Mouse (Mus musculus): ENCODE measurements around the gene Tmem116. TPM values are rescaled to one million over a fixed set of nuclear protein-coding genes. Genes with fewer than 3 reads are reported as not detected.

Tmem116 gene
- 4.5 and 4.8 TPM in 2 replicates for polyA plus RNA-seq (2015; fragmentation: Nextera tagmentation; extraction: Ambion mirVana)

- peaks cover 29% of the 10 kb centered on the region for H3K4me1 ChIP-seq (ENCODE audit: control insufficient read depth, insufficient read depth, low read length)
- WGBS, result under 1% methylated on average over 17 of the region's 17 CpGs
- H3K9me3 ChIP-seq (replicated peaks; ENCODE audit: control insufficient read depth, low read length), result no peaks in the 10 kb centered on the region
- H3K27me3 ChIP-seq (ENCODE audit: control insufficient read depth, insufficient read depth, low read length), result no peaks in the 10 kb centered on the region
- H3K4me3 ChIP-seq (ENCODE audit: low read length), result peak within 1 kb of the TSS; percentile 68
- peaks cover 14% of the 10 kb centered on the region for H3K36me3 ChIP-seq (ENCODE audit: control insufficient read depth, insufficient read depth)
- no peak for ATAC-seq (replicated peaks; ENCODE audit: extremely low read depth, insufficient read depth, low FRiP score)
- H3K27ac ChIP-seq (ENCODE audit: low read length), result peak within 1 kb of the TSS; percentile 98
- peak within 1 kb of the TSS; percentile 96 for H3K9ac ChIP-seq (ENCODE audit: low read length)
- H3K4me2 ChIP-seq (ENCODE audit: low read depth, low read length), result peak within 1 kb of the TSS; percentile 74
Measured at GRCm38 (mm10) chr5:121451644-121452025, at the start of gene Tmem116. TSS of gene Tmem116 (plus strand) at chr5:121451893.

- ATAC-seq (replicated peaks; ENCODE audit: extremely low read depth, insufficient read depth, low FRiP score), result no peak
- Histone ChIP-seq H3K9me3 (replicated peaks; ENCODE audit: control insufficient read depth, low read length) (no peaks in the 10 kb centered on the region), H3K4me3 (ENCODE audit: low read length) (no peak overlapping the region), H3K9ac (ENCODE audit: low read length) (no peak overlapping the region), H3K27me3 (ENCODE audit: control insufficient read depth, insufficient read depth, low read length) (no peaks in the 10 kb centered on the region), H3K4me1 (ENCODE audit: control insufficient read depth, insufficient read depth, low read length) (peaks cover 5% of the 10 kb centered on the region; the same call in 1 of the 2 replicates), H3K27ac (ENCODE audit: low read length) (no peak overlapping the region), H3K4me2 (ENCODE audit: low read depth, low read length) (no peak overlapping the region), H3K36me3 (ENCODE audit: control insufficient read depth, insufficient read depth) (peaks cover 16% of the 10 kb centered on the region)
- 87% methylated on average over 8 of the region's 8 CpGs for WGBS
Measured at GRCm38 (mm10) chr5:121407856-121408255, 43.8 kb upstream of the Tmem116 start.

DNA sequence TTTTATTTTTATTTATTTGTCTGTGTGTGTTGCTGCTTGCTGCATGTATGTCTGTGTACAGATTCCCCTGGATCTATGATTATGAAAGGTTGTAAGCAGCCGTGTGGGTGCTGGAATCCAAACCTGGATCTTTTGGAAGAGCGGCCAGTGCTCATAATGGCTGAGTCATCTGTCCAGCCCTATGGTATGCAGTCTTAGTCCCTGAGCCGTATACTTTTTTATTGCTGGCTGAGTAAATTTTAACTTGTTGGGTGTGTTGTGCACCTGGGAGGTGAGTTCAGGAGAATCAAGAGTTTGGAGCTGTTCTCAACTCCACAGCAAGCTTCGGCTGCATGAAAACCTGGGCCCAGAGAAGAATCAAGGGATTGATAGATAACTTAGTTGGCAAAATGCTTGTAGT lies 40.7 kb upstream of the Tmem116 start:
- H3K4me2 ChIP-seq (ENCODE audit: low read depth, low read length), result no peak overlapping the region
- 92% methylated on average over 4 of the region's 4 CpGs for WGBS
- no peak overlapping the region for H3K9ac ChIP-seq (ENCODE audit: low read length)
- H3K4me3 ChIP-seq (ENCODE audit: low read length), result no peak overlapping the region
- H3K9me3 ChIP-seq (replicated peaks; ENCODE audit: control insufficient read depth, low read length), result no peaks in the 10 kb centered on the region
- H3K36me3 ChIP-seq (ENCODE audit: control insufficient read depth, insufficient read depth), result peaks cover 36% of the 10 kb centered on the region
- H3K27me3 ChIP-seq (ENCODE audit: control insufficient read depth, insufficient read depth, low read length), result no peaks in the 10 kb centered on the region
- H3K4me1 ChIP-seq (ENCODE audit: control insufficient read depth, insufficient read depth, low read length), result no peaks in the 10 kb centered on the region
- no peak overlapping the region for H3K27ac ChIP-seq (ENCODE audit: low read length)
- no peak for ATAC-seq (replicated peaks; ENCODE audit: extremely low read depth, insufficient read depth, low FRiP score)

DNA sequence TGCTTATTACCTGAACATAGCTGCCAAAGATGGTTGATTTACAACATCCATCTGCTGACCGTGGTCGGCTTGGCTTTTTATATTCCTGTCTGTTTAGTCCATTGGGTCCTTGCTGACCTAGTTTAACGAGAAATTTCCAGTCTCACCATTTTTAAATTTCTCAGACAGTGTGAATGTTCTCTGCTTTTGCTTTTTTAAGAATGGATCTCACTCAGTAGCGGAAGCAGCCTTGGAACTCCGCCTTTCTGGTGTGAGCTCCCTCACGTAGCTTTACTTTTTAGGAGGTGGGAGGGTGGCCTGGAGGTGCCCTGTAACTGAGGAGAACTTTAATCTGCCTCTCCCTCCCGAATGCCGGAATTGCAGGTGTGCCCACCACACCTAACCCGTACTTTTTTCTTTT lies 31.0 kb upstream of the Tmem116 start:
- H3K9ac ChIP-seq (ENCODE audit: low read length), result no peak overlapping the region
- no peaks in the 10 kb centered on the region for H3K4me1 ChIP-seq (ENCODE audit: control insufficient read depth, insufficient read depth, low read length)
- no peaks in the 10 kb centered on the region for H3K27me3 ChIP-seq (ENCODE audit: control insufficient read depth, insufficient read depth, low read length)
- peaks cover 81% of the 10 kb centered on the region for H3K36me3 ChIP-seq (ENCODE audit: control insufficient read depth, insufficient read depth)
- ATAC-seq (replicated peaks; ENCODE audit: extremely low read depth, insufficient read depth, low FRiP score), result no peak
- 0 out of 2 replicates have a peak, but pooled peaks cover 2% of the 10 kb centered on the region for H3K9me3 ChIP-seq (replicated peaks; ENCODE audit: control insufficient read depth, low read length)
- H3K4me2 ChIP-seq (ENCODE audit: low read depth, low read length), result no peak overlapping the region
- H3K4me3 ChIP-seq (ENCODE audit: low read length), result no peak overlapping the region
- 89% methylated on average over 9 of the region's 9 CpGs for WGBS
- H3K27ac ChIP-seq (ENCODE audit: low read length), result no peak overlapping the region

GRCm38 (mm10) chr5:121422787-121423186 lies 28.9 kb upstream of the Tmem116 start:
- no peak overlapping the region for H3K27ac ChIP-seq (ENCODE audit: low read length)
- H3K4me3 ChIP-seq (ENCODE audit: low read length), result no peak overlapping the region
- H3K4me1 ChIP-seq (ENCODE audit: control insufficient read depth, insufficient read depth, low read length), result no peaks in the 10 kb centered on the region
- no peak overlapping the region for H3K9ac ChIP-seq (ENCODE audit: low read length)
- no peak overlapping the region for H3K4me2 ChIP-seq (ENCODE audit: low read depth, low read length)
- no peaks in the 10 kb centered on the region for H3K27me3 ChIP-seq (ENCODE audit: control insufficient read depth, insufficient read depth, low read length)
- H3K36me3 ChIP-seq (ENCODE audit: control insufficient read depth, insufficient read depth), result peaks cover 81% of the 10 kb centered on the region
- 90% methylated on average over 6 of the region's 6 CpGs for WGBS
- ATAC-seq (replicated peaks; ENCODE audit: extremely low read depth, insufficient read depth, low FRiP score), result no peak
- H3K9me3 ChIP-seq (replicated peaks; ENCODE audit: control insufficient read depth, low read length), result no peaks in the 10 kb centered on the region

- no peak overlapping the region for H3K4me2 ChIP-seq (ENCODE audit: low read depth, low read length)
- H3K9ac ChIP-seq (ENCODE audit: low read length), result no peak overlapping the region
- no peak overlapping the region for H3K27ac ChIP-seq (ENCODE audit: low read length)
- no peaks in the 10 kb centered on the region for H3K27me3 ChIP-seq (ENCODE audit: control insufficient read depth, insufficient read depth, low read length)
- no peak overlapping the region for H3K4me3 ChIP-seq (ENCODE audit: low read length)
- no peaks in the 10 kb centered on the region for H3K4me1 ChIP-seq (ENCODE audit: control insufficient read depth, insufficient read depth, low read length)
- H3K36me3 ChIP-seq (ENCODE audit: control insufficient read depth, insufficient read depth), result peaks cover 81% of the 10 kb centered on the region
- 86% methylated on average over 10 of the region's 10 CpGs for WGBS
- H3K9me3 ChIP-seq (replicated peaks; ENCODE audit: control insufficient read depth, low read length), result no peaks in the 10 kb centered on the region
- no peak for ATAC-seq (replicated peaks; ENCODE audit: extremely low read depth, insufficient read depth, low FRiP score)
Measured at GRCm38 (mm10) chr5:121423297-121423696, 28.4 kb upstream of the Tmem116 start.

GRCm38 (mm10) chr5:121428954-121429353 lies 22.7 kb upstream of the Tmem116 start:
- Histone ChIP-seq H3K27me3 (ENCODE audit: control insufficient read depth, insufficient read depth, low read length) (no peaks in the 10 kb centered on the region), H3K4me3 (ENCODE audit: low read length) (no peak overlapping the region), H3K4me1 (ENCODE audit: control insufficient read depth, insufficient read depth, low read length) (no peaks in the 10 kb centered on the region), H3K9ac (ENCODE audit: low read length) (no peak overlapping the region), H3K4me2 (ENCODE audit: low read depth, low read length) (no peak overlapping the region), H3K9me3 (replicated peaks; ENCODE audit: control insufficient read depth, low read length) (no peaks in the 10 kb centered on the region), H3K36me3 (ENCODE audit: control insufficient read depth, insufficient read depth) (peaks cover 86% of the 10 kb centered on the region), H3K27ac (ENCODE audit: low read length) (no peak overlapping the region)
- ATAC-seq (replicated peaks; ENCODE audit: extremely low read depth, insufficient read depth, low FRiP score), result no peak
- WGBS, result 86% methylated on average over 3 of the region's 3 CpGs

DNA sequence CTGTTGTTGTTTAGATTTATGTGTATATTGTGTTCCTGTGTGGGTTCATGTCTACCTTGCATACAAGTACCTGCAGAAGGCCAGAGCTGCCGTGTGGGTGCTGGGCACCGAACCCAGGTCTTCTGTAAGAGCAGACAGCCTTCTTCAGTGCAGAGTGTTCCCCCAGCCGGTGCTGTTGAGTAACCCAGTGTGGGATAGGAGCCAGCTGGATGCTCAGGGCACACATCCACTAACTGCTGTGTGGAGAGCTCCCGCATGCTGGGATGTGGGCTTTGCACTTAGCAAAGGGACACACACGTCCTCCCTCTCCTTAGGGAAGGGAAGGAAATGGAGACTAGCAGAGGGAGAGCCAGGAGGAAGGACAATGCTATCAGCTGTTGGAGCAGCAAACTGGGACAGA lies 13.6 kb upstream of the Tmem116 start:
- ATAC-seq (replicated peaks; ENCODE audit: extremely low read depth, insufficient read depth, low FRiP score), result no peak
- H3K4me3 ChIP-seq (ENCODE audit: low read length), result no peak overlapping the region
- no peak overlapping the region for H3K4me2 ChIP-seq (ENCODE audit: low read depth, low read length)
- no peak overlapping the region for H3K27ac ChIP-seq (ENCODE audit: low read length)
- H3K36me3 ChIP-seq (ENCODE audit: control insufficient read depth, insufficient read depth), result peaks cover 59% of the 10 kb centered on the region
- H3K4me1 ChIP-seq (ENCODE audit: control insufficient read depth, insufficient read depth, low read length), result no peaks in the 10 kb centered on the region
- H3K27me3 ChIP-seq (ENCODE audit: control insufficient read depth, insufficient read depth, low read length), result no peaks in the 10 kb centered on the region
- WGBS, result 82% methylated on average over 5 of the region's 5 CpGs
- no peak overlapping the region for H3K9ac ChIP-seq (ENCODE audit: low read length)
- no peaks in the 10 kb centered on the region for H3K9me3 ChIP-seq (replicated peaks; ENCODE audit: control insufficient read depth, low read length)

- peaks cover 57% of the 10 kb centered on the region for H3K36me3 ChIP-seq (ENCODE audit: control insufficient read depth, insufficient read depth)
Measured at GRCm38 (mm10) chr5:121438756-121439155, 12.9 kb upstream of the Tmem116 start.

More at GRCm38 (mm10) chr5:121438756-121439155, 12.9 kb upstream of the Tmem116 start:
- Histone ChIP-seq H3K4me3 (ENCODE audit: low read length) (no peak overlapping the region), H3K4me1 (ENCODE audit: control insufficient read depth, insufficient read depth, low read length) (no peaks in the 10 kb centered on the region), H3K9ac (ENCODE audit: low read length) (no peak overlapping the region), H3K27me3 (ENCODE audit: control insufficient read depth, insufficient read depth, low read length) (no peaks in the 10 kb centered on the region), H3K27ac (ENCODE audit: low read length) (no peak overlapping the region), H3K9me3 (replicated peaks; ENCODE audit: control insufficient read depth, low read length) (no peaks in the 10 kb centered on the region), H3K4me2 (ENCODE audit: low read depth, low read length) (no peak overlapping the region)
- ATAC-seq (replicated peaks; ENCODE audit: extremely low read depth, insufficient read depth, low FRiP score), result no peak
- WGBS, result 93% methylated on average over 11 of the region's 11 CpGs

Data from heart, embryonic 16.5 days (tissue).